9 mouse cellular contexts compared by ENCODE assay signal in genomic region chr19:23401469-23402135, GRCm38 (mm10). TPM values are rescaled to one million over a fixed set of nuclear protein-coding genes. Genes with fewer than 3 reads are reported as not detected.
A peak's percentile ranks its signal among the peaks of the same experiment; 100 is the strongest.
DNase-seq lines count a peak whose midpoint lies in the region; ATAC-seq lines count a peak whose summit lies in the region.
"Had no signal": no experiment of that assay in that cellular context is flagged by ENCODE, and none has a peak within 500 bp of the region (broad histone marks: within the 10 kb centered on the region; RNA-seq: fewer than 3 reads in every experiment).

No protein-coding gene starts in this region.

- 0 out of 2 replicates have a peak, but pooled peaks have one; percentile 41 for ATAC-seq in neural tube, embryonic 11.5 days (ENCODE audit: insufficient read depth, low FRiP score, low TSS enrichment)
- ATAC-seq in forebrain, embryonic 13.5 days: peak; percentile 95
- ATAC-seq in heart, embryonic 12.5 days (ENCODE audit: insufficient number of reproducible peaks, low FRiP score): no peak

- no peak overlapping the region for H3K9ac ChIP-seq in neural tube, embryonic 11.5 days (ENCODE audit: low read length)
- no peak overlapping the region for H3K9ac ChIP-seq in forebrain, embryonic 13.5 days
- H3K9ac ChIP-seq in heart, embryonic 12.5 days: no peak overlapping the region
- H3K9ac ChIP-seq: embryonic facial prominence, embryonic 15.5 days; heart, embryonic 15.5 days had no signal

- WGBS in neural tube, embryonic 11.5 days: 17% methylated on average over 12 of the region's 12 CpGs
- WGBS in forebrain, embryonic 13.5 days: 37% methylated on average over 12 of the region's 12 CpGs
- WGBS in heart, embryonic 12.5 days: 70% methylated on average over 12 of the region's 12 CpGs

- H3K9me3 ChIP-seq in neural tube, embryonic 11.5 days (ENCODE audit: control insufficient read depth, low read length): no peaks in the 10 kb centered on the region
- H3K9me3 ChIP-seq in forebrain, embryonic 13.5 days (replicated peaks): no peaks in the 10 kb centered on the region
- H3K9me3 ChIP-seq in heart, embryonic 12.5 days (replicated peaks): no peaks in the 10 kb centered on the region
- H3K9me3 ChIP-seq: embryonic facial prominence, embryonic 15.5 days; heart, embryonic 15.5 days had no signal

- no peak overlapping the region for H3K27ac ChIP-seq in neural tube, embryonic 11.5 days (ENCODE audit: low read depth, low read length)
- H3K27ac ChIP-seq in forebrain, embryonic 13.5 days: no peak overlapping the region
- H3K27ac ChIP-seq in heart, embryonic 12.5 days (ENCODE audit: poor library complexity, severe bottlenecking): no peak overlapping the region
- H3K27ac ChIP-seq: embryonic facial prominence, embryonic 15.5 days; heart, embryonic 15.5 days had no signal

- DNase-seq in neural tube, embryonic 11.5 days (ENCODE audit: low spot score): peak; percentile 35
- DNase-seq in neural tube, embryonic 10.5 days (ENCODE audit: extremely low spot score, low spot score): no peak
- peak; percentile 15 for DNase-seq in lung, postnatal 14 days
- no peak for DNase-seq in urinary bladder, postnatal 25 days (ENCODE audit: low spot score)
- no peak for DNase-seq in adrenal gland, postnatal 36 days

- 0 out of 2 replicates have a peak, but pooled peaks cover 3% of the 10 kb centered on the region for H3K4me1 ChIP-seq in neural tube, embryonic 11.5 days (ENCODE audit: control insufficient read depth, insufficient read depth, low read length)
- H3K4me1 ChIP-seq in forebrain, embryonic 13.5 days: peaks cover 10% of the 10 kb centered on the region
- H3K4me1 ChIP-seq in heart, embryonic 12.5 days (replicated peaks): no peaks in the 10 kb centered on the region
- H3K4me1 ChIP-seq: embryonic facial prominence, embryonic 15.5 days; heart, embryonic 15.5 days had no signal

- H3K36me3 ChIP-seq in neural tube, embryonic 11.5 days (ENCODE audit: control insufficient read depth, insufficient read depth, low read length): no peaks in the 10 kb centered on the region
- H3K36me3 ChIP-seq in forebrain, embryonic 13.5 days (ENCODE audit: poor library complexity, severe bottlenecking): no peaks in the 10 kb centered on the region
- H3K36me3 ChIP-seq in heart, embryonic 12.5 days: no peaks in the 10 kb centered on the region
- H3K36me3 ChIP-seq: embryonic facial prominence, embryonic 15.5 days; heart, embryonic 15.5 days had no signal

- no peaks in the 10 kb centered on the region for H3K27me3 ChIP-seq in neural tube, embryonic 11.5 days (ENCODE audit: control insufficient read depth, insufficient read depth, low read length)
- H3K27me3 ChIP-seq in forebrain, embryonic 13.5 days: peaks cover 11% of the 10 kb centered on the region
- H3K27me3 ChIP-seq in heart, embryonic 12.5 days (replicated peaks): no peaks in the 10 kb centered on the region
- H3K27me3 ChIP-seq: embryonic facial prominence, embryonic 15.5 days; heart, embryonic 15.5 days had no signal

- no peak overlapping the region for H3K4me2 ChIP-seq in neural tube, embryonic 11.5 days (ENCODE audit: low read depth)
- no peak overlapping the region for H3K4me2 ChIP-seq in forebrain, embryonic 13.5 days
- no peak overlapping the region for H3K4me2 ChIP-seq in heart, embryonic 12.5 days
- H3K4me2 ChIP-seq: embryonic facial prominence, embryonic 15.5 days; heart, embryonic 15.5 days had no signal

- H3K4me3 ChIP-seq in neural tube, embryonic 11.5 days (ENCODE audit: low read depth, low read length): no peak overlapping the region
- no peak overlapping the region for H3K4me3 ChIP-seq in forebrain, embryonic 13.5 days
- no peak overlapping the region for H3K4me3 ChIP-seq in heart, embryonic 12.5 days
- H3K4me3 ChIP-seq: embryonic facial prominence, embryonic 15.5 days; heart, embryonic 15.5 days had no signal

RNA-seq across cellular contexts. Expression of gene Mamdc2, which starts 46.6 kb away (rescaled TPM):
- polyA plus RNA-seq in neural tube, embryonic 11.5 days (2014; fragmentation: Nextera tagmentation; extraction: Ambion mirVana): 2.0 and 3.0 TPM in 2 replicates
- 1.0 and 1.4 TPM in 2 replicates for polyA plus RNA-seq in forebrain, embryonic 13.5 days (2015; fragmentation: Nextera tagmentation; extraction: Ambion mirVana)
- 1 to 10 TPM; 1.6 to 1.8 TPM for total RNA-seq in adrenal gland, postnatal 36 days (2021)
- 1.3 and 1.5 TPM in 2 replicates for polyA plus RNA-seq in heart, embryonic 12.5 days (2016; fragmentation: Nextera tagmentation; extraction: Ambion mirVana)

Comparison
In these comparisons a context has a peak if more than half of its experiments do, and no peak if none do; other contexts are left out.
1. DNase-seq: peak in neural tube, embryonic 11.5 days (single experiment) and lung, postnatal 14 days (single experiment); none in neural tube, embryonic 10.5 days (single experiment), urinary bladder, postnatal 25 days (single experiment) and adrenal gland, postnatal 36 days (0 of 2).